Mouse (Mus musculus): Measurements from ENCODE around the gene Amz1.

Gene Amz1

DNA sequence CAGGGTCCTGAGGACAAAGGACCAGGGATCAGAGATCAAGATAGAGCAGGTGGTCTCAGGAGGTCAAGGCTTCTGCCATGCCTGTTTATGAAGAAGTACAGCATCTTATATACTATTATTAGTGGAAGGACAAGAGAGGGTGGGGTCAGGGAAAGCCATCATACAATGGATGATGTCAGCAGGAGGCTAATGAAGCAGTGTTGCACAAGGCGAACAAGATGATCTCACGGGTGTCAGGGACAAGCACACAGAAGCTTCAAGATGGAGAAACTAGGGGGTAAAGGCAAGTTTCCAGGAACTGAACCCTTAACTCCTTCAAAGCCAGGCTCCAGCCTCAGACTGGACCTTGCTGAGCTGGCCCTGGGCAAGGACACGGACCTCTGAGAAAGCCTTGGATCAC lies 1.8 kb upstream of the Amz1 start:
- in situ Hi-C loops (cut with MboI; ENCODE audit: low sequenced_read_pairs), result no loop called here

- in situ Hi-C loops (cut with MboI; ENCODE audit: low sequenced_read_pairs), result no loop called here
Measured at GRCm38 (mm10) chr5:140726062-140726839, 2.3 kb downstream of the Amz1 start.

DNA sequence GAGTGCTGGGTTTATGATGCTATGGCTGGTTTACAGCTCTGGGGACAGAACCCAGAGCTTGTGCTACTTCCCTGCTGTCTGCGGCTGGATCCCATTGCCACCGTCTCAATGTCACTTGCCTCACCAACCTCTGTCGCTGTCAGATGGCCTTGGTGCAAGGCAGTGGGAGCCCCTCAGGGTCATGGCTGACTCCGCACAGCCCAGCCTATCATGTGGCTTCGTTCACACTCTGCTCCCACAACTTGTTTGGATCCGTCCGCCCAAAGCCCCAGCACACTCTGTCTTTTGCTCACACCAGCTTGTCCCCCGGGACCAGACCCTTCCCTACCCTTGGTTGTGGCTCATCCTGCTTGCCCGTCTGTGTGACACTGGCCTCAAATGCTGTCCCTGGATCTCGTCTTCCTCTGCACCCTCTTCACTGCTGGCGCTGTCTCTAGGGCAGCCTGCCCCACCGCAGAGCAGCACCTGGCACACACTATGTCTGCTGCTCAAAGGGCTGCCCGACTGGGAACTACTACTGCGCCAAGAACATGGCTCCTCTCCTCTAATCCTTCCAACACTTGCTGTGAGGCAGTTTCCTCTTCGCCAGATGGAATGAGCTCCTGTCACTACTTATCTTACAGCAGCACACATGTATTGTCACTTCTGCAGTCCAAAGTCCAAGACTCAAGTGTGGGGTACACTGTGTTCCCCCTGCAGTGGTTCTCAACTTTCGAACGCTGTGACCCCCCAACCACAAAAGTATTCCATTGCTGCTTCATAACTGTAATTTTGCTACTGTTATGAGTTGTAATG lies 3.2 kb downstream of the Amz1 start:
- in situ Hi-C loops (cut with MboI; ENCODE audit: low sequenced_read_pairs), result no loop called here

DNA sequence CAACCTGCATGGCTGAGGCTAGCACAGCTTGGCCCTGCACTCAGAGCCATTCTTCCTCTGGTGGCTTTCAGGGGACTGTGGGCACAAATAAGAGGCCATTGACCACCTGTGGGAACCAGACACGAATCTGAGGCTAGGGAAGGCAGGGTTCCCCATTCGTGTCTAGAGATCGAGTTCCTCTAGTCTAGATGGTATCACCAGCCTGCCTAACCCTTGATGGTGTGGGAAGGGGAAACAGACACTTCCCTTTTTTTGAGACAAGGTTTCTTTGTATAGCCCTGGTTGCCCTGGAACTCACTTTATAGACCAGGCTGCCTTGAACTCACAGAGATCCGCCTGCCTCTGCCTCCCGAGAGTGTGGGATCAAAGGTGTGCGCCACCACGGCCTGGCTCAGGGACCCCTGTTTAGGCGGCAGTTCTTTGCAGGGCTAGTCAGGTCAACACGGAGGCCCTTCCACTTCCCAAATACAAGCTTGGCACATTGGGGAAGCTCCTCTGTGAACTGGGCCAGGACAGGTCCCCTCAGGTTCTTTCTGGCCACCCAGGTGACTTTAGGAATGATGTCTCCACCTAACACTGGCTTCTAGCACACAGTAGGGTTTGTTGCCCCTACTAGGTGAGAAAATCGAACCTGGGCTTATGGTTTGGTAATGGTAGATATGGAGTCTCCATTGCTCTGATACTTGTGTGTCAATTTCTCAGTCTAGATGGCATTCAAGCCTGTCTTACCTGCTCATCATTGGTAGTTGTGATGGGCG lies 7.3 kb downstream of the Amz1 start:
- in situ Hi-C loops (cut with MboI; ENCODE audit: low sequenced_read_pairs), result no loop called here

- in situ Hi-C loops (cut with MboI; ENCODE audit: low sequenced_read_pairs), result no loop called here
Measured at GRCm38 (mm10) chr5:140732195-140732594, 8.3 kb downstream of the Amz1 start.

GRCm38 (mm10) chr5:140733336-140733735 lies 9.4 kb downstream of the Amz1 start:
- in situ Hi-C loops (cut with MboI; ENCODE audit: low sequenced_read_pairs), result no loop called here

- in situ Hi-C loops (cut with MboI; ENCODE audit: low sequenced_read_pairs), result no loop called here
Measured at GRCm38 (mm10) chr5:140735297-140735696, 11.4 kb downstream of the Amz1 start.

GRCm38 (mm10) chr5:140736166-140736565 lies 12.2 kb downstream of the Amz1 start:
- in situ Hi-C loops (cut with MboI; ENCODE audit: low sequenced_read_pairs), result no loop called here

DNA sequence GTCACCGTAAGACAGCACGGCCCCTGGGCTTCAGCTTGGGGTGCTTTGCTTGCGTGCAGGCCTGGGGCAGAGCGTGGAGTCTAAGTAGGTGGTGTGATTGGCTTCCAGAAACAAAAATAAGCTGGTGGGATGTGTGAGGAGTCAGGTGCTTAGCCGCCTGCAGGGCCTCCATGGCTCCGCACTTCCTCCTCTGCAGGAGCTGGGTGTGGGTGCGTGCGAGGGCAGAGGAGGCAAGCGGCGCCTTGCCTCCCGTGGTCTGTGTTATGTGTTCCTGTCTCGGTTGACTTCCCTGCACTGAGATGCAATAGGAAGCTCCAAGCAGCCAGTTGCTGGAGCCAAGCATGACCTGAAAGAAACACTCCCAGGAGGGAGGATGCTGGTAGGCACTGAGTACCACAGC lies 15.9 kb downstream of the Amz1 start:
- in situ Hi-C loops (cut with MboI; ENCODE audit: low sequenced_read_pairs), result no loop called here

DNA sequence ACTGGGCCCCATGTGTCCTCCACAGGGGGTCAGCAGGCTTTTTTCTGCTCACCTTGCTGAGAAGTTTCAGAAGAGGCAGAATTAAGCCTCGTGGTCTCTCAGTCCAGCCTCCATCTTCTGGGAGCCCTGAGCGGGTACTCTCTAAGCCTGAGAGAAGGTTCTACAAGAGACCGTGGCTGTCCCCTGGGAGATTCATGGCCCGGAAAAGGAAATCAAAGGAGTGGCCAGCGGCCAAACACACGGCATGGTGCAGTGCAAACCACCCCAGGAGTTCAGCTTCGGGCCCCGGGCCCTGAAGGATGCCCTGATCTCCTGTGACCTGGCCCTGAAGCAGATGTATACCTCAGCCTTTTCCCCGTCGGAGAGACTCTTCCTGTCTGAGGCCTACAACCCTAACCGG lies 17.1 kb downstream of the Amz1 start:
- in situ Hi-C loops (cut with MboI; ENCODE audit: low sequenced_read_pairs), result no loop called here

- in situ Hi-C loops (cut with MboI; ENCODE audit: low sequenced_read_pairs), result no loop called here
Measured at GRCm38 (mm10) chr5:140741877-140742276, 17.9 kb downstream of the Amz1 start.

DNA sequence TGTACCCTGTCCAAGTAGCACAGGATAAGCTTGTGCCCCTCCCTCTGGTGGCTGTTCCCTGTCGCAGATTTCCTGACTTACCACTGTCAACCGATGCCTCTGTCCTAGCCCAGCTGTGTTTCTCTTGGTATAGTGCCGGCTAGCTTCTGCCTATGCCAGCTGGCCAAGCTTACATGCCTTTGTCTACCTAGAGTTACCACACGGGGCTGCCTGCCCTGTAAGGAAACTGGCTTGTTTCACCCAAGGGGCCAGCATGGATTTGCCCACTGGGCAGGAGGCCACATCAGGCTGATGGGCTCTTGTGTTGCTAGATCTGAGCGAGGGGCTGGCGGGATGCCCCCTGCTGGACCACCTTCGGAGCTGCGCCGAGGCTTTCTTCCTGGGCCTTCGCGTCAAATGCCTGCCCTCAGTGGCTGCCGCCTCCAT lies 19.8 kb downstream of the Amz1 start:
- in situ Hi-C loops (cut with MboI; ENCODE audit: low sequenced_read_pairs), result no loop called here

DNA sequence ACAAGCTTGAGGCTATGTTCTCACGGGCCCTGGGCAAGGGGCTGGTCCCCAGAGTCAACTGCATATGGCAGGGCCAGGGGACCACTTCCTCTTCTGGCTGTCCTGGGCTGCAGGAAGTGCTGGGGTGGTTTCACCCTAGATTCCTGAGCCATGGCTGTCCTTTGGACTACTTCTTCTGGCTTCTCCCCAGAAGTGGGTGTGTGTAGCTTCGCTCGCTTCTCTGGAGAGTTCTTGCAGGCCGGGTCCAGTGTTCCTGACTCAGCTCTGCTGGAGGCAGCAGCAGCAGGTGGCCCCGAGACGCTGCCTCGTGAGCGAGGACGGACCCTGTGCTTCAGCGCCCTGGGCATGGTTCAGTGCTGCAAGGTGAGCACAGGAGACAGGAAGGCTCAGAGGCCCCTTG lies 24.5 kb downstream of the Amz1 start:
- in situ Hi-C loops (cut with MboI; ENCODE audit: low sequenced_read_pairs), result no loop called here

DNA sequence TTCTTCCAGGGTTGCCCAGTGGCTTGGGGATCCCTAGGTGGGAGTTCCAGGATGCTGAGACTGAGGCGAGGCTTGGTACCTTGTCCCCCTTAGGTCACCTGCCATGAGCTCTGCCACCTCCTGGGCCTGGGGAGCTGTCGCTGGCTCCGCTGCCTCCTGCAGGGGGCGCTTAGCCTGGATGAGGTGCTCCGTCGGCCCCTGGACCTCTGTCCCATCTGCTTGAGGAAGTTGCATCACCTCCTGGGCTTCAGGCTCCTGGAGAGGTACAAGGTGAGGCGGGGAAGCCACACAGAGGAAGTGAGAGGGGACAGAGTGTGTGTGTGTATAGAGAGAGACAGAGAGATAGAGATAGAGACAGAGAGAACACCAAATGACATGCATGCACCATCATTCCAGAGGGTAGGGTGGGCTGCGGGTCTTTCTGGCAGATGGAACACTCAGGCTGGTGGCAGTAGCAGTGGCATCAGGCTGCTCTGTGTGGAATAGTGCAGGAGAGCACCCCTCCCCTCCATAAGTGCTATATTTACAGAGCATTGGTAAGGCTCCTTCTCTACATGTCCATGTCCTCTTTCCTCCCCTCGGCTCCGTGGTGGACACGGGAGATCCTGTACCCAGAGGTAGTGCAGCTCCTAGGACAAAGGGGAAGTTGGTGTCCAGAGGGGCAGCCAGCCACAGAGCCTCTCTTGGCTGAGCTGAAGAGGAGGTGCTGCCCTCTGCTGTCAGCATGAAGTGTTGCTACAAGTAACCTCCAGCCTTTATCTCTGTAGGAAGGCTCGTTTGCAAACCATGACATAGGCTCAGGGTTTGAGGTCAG lies 25.3 kb downstream of the Amz1 start:
- in situ Hi-C loops (cut with MboI; ENCODE audit: low sequenced_read_pairs), result no loop called here

- in situ Hi-C loops (cut with MboI; ENCODE audit: low sequenced_read_pairs), result no loop called here
Measured at GRCm38 (mm10) chr5:140750925-140751324, 27.0 kb downstream of the Amz1 start.

DNA sequence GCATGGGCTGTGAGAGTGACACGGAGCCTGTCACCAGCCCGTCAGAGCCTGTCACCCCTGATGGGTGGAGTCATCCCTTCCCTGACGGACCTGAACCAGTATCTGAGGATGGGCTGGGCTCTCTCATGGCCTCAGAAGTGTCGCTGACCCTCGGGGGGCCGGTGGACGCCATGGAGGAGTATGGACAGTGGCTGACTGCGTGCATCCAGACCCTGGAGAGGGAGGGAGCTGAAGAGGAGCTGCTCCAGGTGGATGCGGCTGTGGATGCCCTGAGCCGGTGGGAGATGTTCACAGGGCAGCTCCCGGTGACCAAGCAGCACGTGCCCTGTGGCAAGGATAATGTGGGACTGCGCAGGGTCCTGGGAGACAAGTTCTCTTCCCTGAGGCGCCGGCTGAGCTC lies 28.1 kb downstream of the Amz1 start:
- in situ Hi-C loops (cut with MboI; ENCODE audit: low sequenced_read_pairs), result no loop called here

- in situ Hi-C loops (cut with MboI; ENCODE audit: low sequenced_read_pairs), result no loop called here
Measured at GRCm38 (mm10) chr5:140752639-140753038, 28.7 kb downstream of the Amz1 start.

DNA sequence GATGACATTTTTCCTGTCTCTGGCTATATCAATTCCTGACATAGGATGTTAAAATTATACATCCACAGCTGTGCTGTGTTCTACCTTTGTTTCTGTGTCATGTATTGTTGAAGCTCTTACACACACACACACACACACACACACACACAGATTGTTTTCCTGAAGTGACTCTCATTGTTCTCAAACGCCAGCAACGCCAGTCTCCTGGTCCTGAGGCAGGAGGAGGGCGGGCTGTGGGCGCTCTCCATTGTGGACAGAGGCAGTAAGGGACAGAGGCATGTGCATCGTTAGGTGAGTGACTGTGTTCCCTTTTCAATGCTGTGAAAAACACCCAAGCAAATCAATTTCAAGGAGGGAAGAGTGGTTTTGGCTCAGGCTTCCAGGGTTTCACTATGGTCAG lies 29.3 kb downstream of the Amz1 start:
- in situ Hi-C loops (cut with MboI; ENCODE audit: low sequenced_read_pairs), result no loop called here

DNA sequence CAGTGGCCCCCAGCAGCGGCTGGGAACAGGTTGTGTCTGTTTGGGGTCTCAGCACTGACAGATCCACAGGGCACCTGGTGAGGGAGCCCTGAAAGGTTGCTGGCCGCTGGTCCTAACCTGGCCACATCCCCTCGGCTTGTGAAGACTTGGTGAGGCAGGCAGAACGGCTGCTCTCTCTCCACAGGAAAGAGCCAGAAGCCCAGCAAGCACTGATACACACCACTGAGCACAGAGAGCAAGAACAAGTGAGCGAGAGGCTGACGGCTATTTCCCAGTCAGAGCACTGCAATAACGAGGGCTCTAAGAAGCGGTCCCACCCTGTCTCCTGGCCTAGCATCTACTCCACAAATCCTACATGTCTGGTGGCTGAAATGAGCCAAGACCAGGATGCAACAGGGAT lies 34.9 kb downstream of the Amz1 start:
- in situ Hi-C loops (cut with MboI; ENCODE audit: low sequenced_read_pairs), result no loop called here

GRCm38 (mm10) chr5:140762540-140762939 lies 38.6 kb downstream of the Amz1 start:
- in situ Hi-C loops (cut with MboI; ENCODE audit: low sequenced_read_pairs), result no loop called here

Data from CH12F3 (cell line).